Mouse (Mus musculus) CH12.LX (cell line): ENCODE data around the gene Hsbp1.

Experiments used
- CTCF ChIP-seq, 2 experiments: IDR thresholded peaks in 1 of 2; conservative IDR thresholded peaks in 1 of 2; 2 replicates each; pipeline ENCODE4 v1.5.1; 2011 to 2012; ENCODE audit warnings: low read depth in 2 of 2, low read length in 2 of 2, improper control_type of control experiment in 1 of 2, inconsistent platforms in 1 of 2, mild to moderate bottlenecking in 1 of 2, moderate library complexity in 1 of 2
- EP300 ChIP-seq: IDR thresholded peaks from 2 replicates; pipeline ENCODE4 v1.6.1; 2011; ENCODE audit warnings: low read length, improper control_type of control experiment
- ETS1 ChIP-seq: conservative IDR thresholded peaks from 2 replicates; pipeline ENCODE4 v1.6.1; 2012; ENCODE audit warnings: low read depth, mild to moderate bottlenecking, inconsistent platforms, low read length, improper control_type of control experiment, moderate library complexity
- MAFK ChIP-seq: IDR thresholded peaks from 2 replicates; pipeline ENCODE4 v1.6.1; 2011; ENCODE audit warnings: low read length, improper control_type of control experiment; ENCODE audit not compliant: insufficient replicate concordance
- POLR2A ChIP-seq: IDR thresholded peaks from 2 replicates; pipeline ENCODE4 v1.6.1; 2011; ENCODE audit warnings: low read depth, mild to moderate bottlenecking, improper control_type of control experiment, low read length
- UBTF ChIP-seq: IDR thresholded peaks from 2 replicates; pipeline ENCODE4 v1.6.1; 2012; ENCODE audit warnings: low read depth, mild to moderate bottlenecking, inconsistent platforms, low read length, improper control_type of control experiment, moderate library complexity

DNA sequence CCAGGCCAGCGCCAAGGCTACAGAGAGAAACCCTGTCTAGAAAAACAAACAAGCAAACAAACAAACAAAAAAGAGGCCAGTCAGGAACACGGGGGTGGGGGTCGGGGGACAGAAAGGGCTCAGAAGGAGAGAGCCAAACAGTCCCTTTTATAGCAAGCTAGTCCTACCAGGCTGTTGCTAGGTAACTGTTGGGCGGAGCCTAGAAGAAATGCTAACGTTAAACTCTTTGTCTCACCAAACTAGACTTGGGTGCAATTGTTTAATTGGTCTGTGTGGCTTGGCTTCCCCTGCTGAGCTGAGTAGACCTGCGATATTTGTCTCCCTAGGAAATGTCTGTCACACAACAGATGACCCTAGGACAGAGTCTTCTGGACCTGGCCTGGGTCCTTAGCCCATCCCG, 34.2 kb downstream of the Hsbp1 start:
- TF ChIP-seq UBTF (no peak), EP300 (no peak), ETS1 (no peak), POLR2A (no peak), MAFK (no peak), CTCF (conservative IDR thresholded peaks at IDR 0.05 in 1 of 2, IDR thresholded peaks at IDR 0.05 in 1 of 2; ENCODE audit: low read depth in 2 of 2, low read length in 2 of 2) (no peak)
